Mouse (Mus musculus) liver, embryonic 11.5 days (tissue): Measurements from ENCODE around the gene Ppp6r1. TPM values are rescaled to one million over a fixed set of nuclear protein-coding genes. Genes with fewer than 3 reads are reported as not detected.

Experiments used
- ATAC-seq: fragments of 200-750 bp; cut with Nextera tagmentation; replicated peaks from 2 replicates; pipeline ENCODE4 v1.8.0; 2017; ENCODE audit warnings: moderate number of reproducible peaks, mild to moderate bottlenecking, moderate TSS enrichment, moderate library complexity; ENCODE audit not compliant: low FRiP score
- DNase-seq: peaks from one replicate; pipeline ENCODE4 v3.0.0-alpha.2; 2017; ENCODE audit warnings: low spot score
- H3K27ac ChIP-seq: fragments of 300-500 bp; sonication (generic); 2 replicates; pipeline ENCODE4 v1.5.1; 2014; ENCODE audit warnings: mild to moderate bottlenecking, low read depth, low read length, control low read depth
- H3K27me3 ChIP-seq: fragments of 300-500 bp; sonication (generic); replicated peaks from 2 replicates; pipeline ENCODE4 v1.6.1; 2014; ENCODE audit warnings: low read length, mixed read lengths; ENCODE audit not compliant: control insufficient read depth, insufficient read depth
- H3K36me3 ChIP-seq: fragments of 300-500 bp; sonication (generic); 2 replicates; pipeline ENCODE4 v1.6.1; 2014; ENCODE audit warnings: mild to moderate bottlenecking, low read length, moderate library complexity, mixed read lengths; ENCODE audit not compliant: control insufficient read depth, insufficient read depth
- H3K4me1 ChIP-seq: fragments of 300-500 bp; sonication (generic); replicated peaks from 2 replicates; pipeline ENCODE4 v1.6.1; 2014; ENCODE audit warnings: low read length, mixed read lengths; ENCODE audit not compliant: control insufficient read depth, insufficient read depth
- H3K4me2 ChIP-seq: fragments of 300-500 bp; sonication (generic); 2 replicates; pipeline ENCODE4 v1.6.1; 2014; ENCODE audit warnings: mild to moderate bottlenecking, control low read depth, moderate library complexity
- H3K4me3 ChIP-seq: fragments of 300-500 bp; sonication (generic); 2 replicates; pipeline ENCODE4 v1.5.1; 2014; ENCODE audit warnings: low read depth, low read length, control low read depth
- H3K9ac ChIP-seq: fragments of 300-500 bp; sonication (generic); 2 replicates; pipeline ENCODE4 v1.6.1; 2014; ENCODE audit warnings: low read depth, low read length, control low read depth
- H3K9me3 ChIP-seq: fragments of 300-500 bp; sonication (generic); 2 replicates; pipeline ENCODE4 v1.6.1; 2016; ENCODE audit warnings: low read length, inconsistent platforms, mixed read lengths; ENCODE audit not compliant: control insufficient read depth
- WGBS: fragments of 180-500 bp; shearing (Covaris S2); extraction: QIAGEN DNeasy Blood & Tissue Kit; methylation state at CpG from one replicate; pipeline ENCODE4 v1.1.7; 2014; 5-methylcytosine and 5-hydroxymethylcytosine counted together
- polyA plus RNA-seq: library from polyadenylated mRNA; unstranded; fragments of >200 nt; fragmentation: Nextera tagmentation; extraction: Ambion mirVana; gene quantifications from 2 replicates; pipeline ENCODE4 v1.2.1, GENCODE M21; 2014

The Ppp6r1 gene
- polyA plus RNA-seq, 1 experiment from 2014 or later: 6.6 TPM

DNA sequence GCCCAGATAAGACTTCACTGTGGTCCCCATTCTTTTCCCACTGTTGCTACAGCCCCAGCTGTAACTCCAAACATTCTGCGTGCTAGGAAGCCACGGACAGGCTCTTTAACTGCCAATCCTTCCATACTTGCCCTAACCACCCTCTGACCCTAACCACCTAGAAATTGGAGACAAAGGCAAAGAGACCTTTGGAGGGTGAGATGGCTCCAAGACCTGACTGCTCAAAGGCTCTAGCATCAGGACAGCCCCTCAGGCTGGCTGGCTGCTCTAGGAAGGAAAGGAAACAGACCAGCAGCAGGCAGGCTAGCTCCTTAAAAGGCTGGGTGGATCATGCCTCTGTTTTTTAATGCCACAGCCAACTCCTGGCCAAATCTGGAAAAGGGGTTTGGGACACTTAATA is 4.6 kb downstream of the Ppp6r1 start:
- Histone ChIP-seq H3K4me1 (peaks cover 45% of the 10 kb centered on the region), H3K9ac (peak overlapping the region; percentile 49), H3K4me3 (no peak overlapping the region), H3K4me2 (peak overlapping the region; percentile 56), H3K9me3 (no peaks in the 10 kb centered on the region), H3K36me3 (peaks cover 11% of the 10 kb centered on the region), H3K27me3 (no peaks in the 10 kb centered on the region), H3K27ac (peak overlapping the region; percentile 57; the same call in 1 of the 2 replicates)
- 54% methylated on average over 2 of the region's 2 CpGs for WGBS
- DNase-seq (no peak), ATAC-seq (no peak)

DNA sequence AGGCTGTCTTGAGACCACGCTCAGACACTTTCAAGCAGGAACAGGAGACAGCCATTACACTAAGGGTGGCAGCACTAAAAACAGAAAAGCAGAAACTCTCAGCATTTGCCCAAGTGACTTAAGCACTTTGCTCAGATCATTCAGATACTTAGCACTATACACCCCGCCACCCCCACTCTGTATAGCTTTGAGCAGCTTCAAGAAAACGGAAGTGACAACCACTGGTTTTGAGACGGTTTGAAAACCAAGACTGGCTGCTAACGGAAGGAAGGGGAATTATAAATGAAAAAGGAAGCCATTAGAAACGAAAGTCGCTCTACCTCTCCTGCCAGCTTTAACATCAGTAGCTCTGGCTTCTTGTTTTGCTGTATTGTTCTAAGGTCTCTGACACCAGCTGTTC is 5.0 kb downstream of the Ppp6r1 start:
- ATAC-seq (no peak), DNase-seq (no peak)
- Histone ChIP-seq H3K9me3 (no peaks in the 10 kb centered on the region), H3K9ac (peak overlapping the region; percentile 49), H3K4me1 (peaks cover 45% of the 10 kb centered on the region), H3K27me3 (no peaks in the 10 kb centered on the region), H3K36me3 (peaks cover 11% of the 10 kb centered on the region), H3K4me2 (peak overlapping the region; percentile 56), H3K4me3 (no peak overlapping the region), H3K27ac (peak overlapping the region; percentile 57; the same call in 1 of the 2 replicates)
- 48% methylated on average over 7 of the region's 7 CpGs for WGBS

DNA sequence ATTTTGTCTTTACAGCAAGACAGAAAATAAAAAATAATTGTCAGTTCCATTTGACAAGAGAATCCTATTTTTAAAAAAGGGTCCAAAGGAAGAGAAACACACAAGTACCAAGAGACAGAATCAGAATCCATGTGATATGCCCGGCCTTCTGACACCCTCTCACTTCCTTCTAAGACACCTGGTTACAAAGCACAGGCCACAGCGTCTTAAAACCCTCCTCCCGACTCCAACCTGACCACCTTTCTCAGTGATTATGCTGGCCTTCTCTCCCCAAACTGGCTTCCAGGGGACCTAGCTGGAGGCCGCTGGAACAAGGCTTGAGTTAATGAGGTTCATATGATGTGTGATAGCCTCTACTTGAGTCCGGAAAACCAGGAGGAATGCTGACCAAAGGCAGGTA is 5.5 kb downstream of the Ppp6r1 start:
- Histone ChIP-seq H3K36me3 (peaks cover 11% of the 10 kb centered on the region), H3K27ac (peak overlapping the region; percentile 53; the same call in 1 of the 2 replicates), H3K9me3 (no peaks in the 10 kb centered on the region), H3K4me1 (peaks cover 45% of the 10 kb centered on the region), H3K4me3 (no peak overlapping the region), H3K9ac (peak overlapping the region; percentile 20; the same call in 1 of the 2 replicates), H3K4me2 (peak overlapping the region; percentile 56), H3K27me3 (no peaks in the 10 kb centered on the region)
- DNase-seq: no peak
- ATAC-seq: no peak
- 66% methylated on average over 5 of the region's 5 CpGs for WGBS

DNA sequence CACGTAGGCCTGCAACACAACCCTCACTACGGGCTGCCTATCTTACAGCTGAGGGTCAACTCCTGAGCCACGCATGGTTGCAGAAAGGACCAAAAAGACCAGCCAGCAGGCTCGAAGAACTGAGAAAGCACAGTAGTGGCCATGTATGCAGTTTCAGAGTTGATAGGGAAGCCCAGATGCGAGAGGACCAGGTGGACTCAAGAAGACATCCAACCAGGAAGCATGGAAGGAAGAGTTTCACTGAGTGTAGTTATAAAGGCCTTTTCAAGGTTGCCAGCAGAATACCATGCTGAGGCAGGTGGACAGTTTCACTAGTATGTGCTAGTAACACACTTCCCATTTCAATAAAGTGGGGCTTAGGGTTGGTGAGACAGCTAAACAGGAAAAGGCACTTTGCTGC is 6.1 kb downstream of the Ppp6r1 start:
- Histone ChIP-seq H3K27me3 (no peaks in the 10 kb centered on the region), H3K4me2 (no peak overlapping the region), H3K4me1 (peaks cover 49% of the 10 kb centered on the region), H3K36me3 (peaks cover 11% of the 10 kb centered on the region), H3K27ac (no peak overlapping the region; the same call in 1 of the 2 replicates), H3K4me3 (no peak overlapping the region), H3K9me3 (no peaks in the 10 kb centered on the region), H3K9ac (no peak overlapping the region)
- ATAC-seq (no peak), DNase-seq (no peak)
- WGBS: 70% methylated on average over 5 of the region's 5 CpGs

DNA sequence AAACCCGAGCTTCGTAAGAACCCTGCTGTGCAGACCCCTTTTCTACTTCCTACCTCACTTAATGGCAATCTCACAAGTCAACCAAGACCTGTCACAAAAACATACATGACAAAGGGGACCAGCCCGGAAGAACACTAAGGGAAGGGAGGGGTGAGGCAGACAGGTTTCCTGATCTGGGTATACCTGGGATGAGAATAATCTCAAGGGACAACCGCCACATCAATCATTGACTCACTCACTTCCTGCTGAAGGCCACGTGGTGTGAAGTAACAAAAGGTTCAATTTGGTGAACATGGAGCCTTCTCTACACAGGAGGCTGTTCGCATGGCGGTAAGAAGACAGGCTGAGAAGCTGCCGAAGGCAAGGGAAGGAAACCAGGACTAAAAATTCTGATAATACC is 7.2 kb downstream of the Ppp6r1 start:
- Histone ChIP-seq H3K4me3 (no peak overlapping the region), H3K9ac (no peak overlapping the region), H3K4me2 (no peak overlapping the region), H3K36me3 (peaks cover 18% of the 10 kb centered on the region), H3K4me1 (peaks cover 45% of the 10 kb centered on the region), H3K27ac (no peak overlapping the region), H3K9me3 (no peaks in the 10 kb centered on the region), H3K27me3 (no peaks in the 10 kb centered on the region)
- no peak for DNase-seq
- WGBS: 68% methylated on average over 8 of the region's 8 CpGs
- ATAC-seq: no peak

DNA sequence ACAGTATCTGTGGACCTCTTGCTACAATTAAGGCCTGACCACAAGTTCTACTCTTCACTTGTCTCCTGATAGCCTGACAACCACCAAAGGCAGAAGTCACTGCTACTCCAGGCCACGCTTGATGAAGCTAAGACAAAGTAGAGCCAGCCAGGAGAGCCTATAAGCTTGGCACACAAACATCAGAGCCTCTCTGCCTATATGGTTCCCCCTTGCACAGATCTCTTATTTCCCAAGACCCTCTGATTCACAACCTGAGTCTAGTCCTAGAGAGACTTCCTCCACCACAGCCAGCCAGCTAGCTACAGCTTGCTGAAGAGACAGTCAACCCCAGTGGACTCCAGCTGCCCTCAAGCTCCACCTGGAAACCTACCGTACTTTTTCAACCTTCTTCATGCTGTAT is 10.8 kb downstream of the Ppp6r1 start:
- H3K9ac ChIP-seq: 0 out of 2 replicates have a peak overlapping the region, but pooled peaks have one; percentile 40
- H3K4me3 ChIP-seq: no peak overlapping the region
- H3K36me3 ChIP-seq: peaks cover 36% of the 10 kb centered on the region
- peaks cover 32% of the 10 kb centered on the region for H3K4me1 ChIP-seq
- DNase-seq: no peak
- no peak overlapping the region; the same call in 1 of the 2 replicates for H3K27ac ChIP-seq
- H3K9me3 ChIP-seq: no peaks in the 10 kb centered on the region
- WGBS: 87% methylated on average over 2 of the region's 2 CpGs
- no peaks in the 10 kb centered on the region for H3K27me3 ChIP-seq
- no peak for ATAC-seq
- no peak overlapping the region for H3K4me2 ChIP-seq

DNA sequence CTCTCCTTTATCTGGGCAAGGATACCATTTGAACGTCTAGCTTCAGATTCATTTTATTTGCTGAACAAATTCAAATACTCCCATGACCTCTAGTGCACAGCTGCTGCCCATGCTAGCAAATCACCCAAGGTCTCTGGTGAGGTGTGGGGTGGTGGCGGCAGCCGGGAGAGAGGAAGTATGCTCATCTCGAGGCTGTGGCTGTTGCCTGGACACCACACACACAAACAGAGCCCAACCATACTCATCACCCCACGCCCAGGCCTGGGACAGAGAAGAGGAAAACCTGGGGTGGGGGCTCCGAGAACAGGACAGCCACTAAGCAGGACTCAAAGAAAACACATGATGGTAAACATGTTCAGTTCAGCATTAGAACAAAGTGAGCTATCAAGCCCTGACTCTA is 11.5 kb downstream of the Ppp6r1 start:
- H3K9ac ChIP-seq: peak overlapping the region; percentile 14; the same call in 1 of the 2 replicates

DNA sequence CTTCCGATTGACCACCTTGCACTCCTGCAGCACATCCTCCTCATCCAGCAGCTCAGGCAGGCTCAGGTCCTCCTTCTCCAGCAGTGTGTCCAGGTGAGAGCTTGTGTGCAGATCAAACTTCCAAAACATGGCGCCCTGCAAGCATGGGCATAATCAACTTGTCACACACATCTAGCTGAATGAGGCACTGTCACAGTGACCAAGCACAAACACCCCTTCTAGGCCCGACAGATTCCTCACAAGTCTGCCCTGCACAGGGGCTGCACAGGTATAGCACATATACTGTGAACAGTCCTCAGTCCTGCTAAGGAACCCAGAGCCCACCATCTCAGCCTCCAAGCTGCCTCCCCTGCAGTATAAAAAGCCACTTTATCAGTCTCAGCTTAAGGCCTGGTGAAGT is 12.0 kb downstream of the Ppp6r1 start:
- no peaks in the 10 kb centered on the region for H3K27me3 ChIP-seq
- 86% methylated on average over 3 of the region's 3 CpGs for WGBS
- no peak overlapping the region for H3K4me3 ChIP-seq
- H3K4me2 ChIP-seq: no peak overlapping the region
- ATAC-seq (no peak), DNase-seq (no peak)
- peaks cover 41% of the 10 kb centered on the region for H3K36me3 ChIP-seq
- peaks cover 24% of the 10 kb centered on the region for H3K4me1 ChIP-seq
- no peaks in the 10 kb centered on the region for H3K9me3 ChIP-seq
- peak overlapping the region; percentile 14; the same call in 1 of the 2 replicates for H3K9ac ChIP-seq
- H3K27ac ChIP-seq: no peak overlapping the region; the same call in 1 of the 2 replicates

More for the DNA sequence above, 11.5 kb downstream of the Ppp6r1 start:
- no peaks in the 10 kb centered on the region for H3K9me3 ChIP-seq
- ATAC-seq: peak; percentile 56; the same call in 1 of the 2 replicates
- H3K4me1 ChIP-seq: peaks cover 26% of the 10 kb centered on the region
- H3K27me3 ChIP-seq: no peaks in the 10 kb centered on the region
- no peak overlapping the region for H3K4me2 ChIP-seq
- peak overlapping the region; percentile 25; the same call in 1 of the 2 replicates for H3K27ac ChIP-seq
- H3K4me3 ChIP-seq: no peak overlapping the region
- peaks cover 37% of the 10 kb centered on the region for H3K36me3 ChIP-seq
- WGBS: 47% methylated on average over 6 of the region's 6 CpGs
- no peak for DNase-seq

DNA sequence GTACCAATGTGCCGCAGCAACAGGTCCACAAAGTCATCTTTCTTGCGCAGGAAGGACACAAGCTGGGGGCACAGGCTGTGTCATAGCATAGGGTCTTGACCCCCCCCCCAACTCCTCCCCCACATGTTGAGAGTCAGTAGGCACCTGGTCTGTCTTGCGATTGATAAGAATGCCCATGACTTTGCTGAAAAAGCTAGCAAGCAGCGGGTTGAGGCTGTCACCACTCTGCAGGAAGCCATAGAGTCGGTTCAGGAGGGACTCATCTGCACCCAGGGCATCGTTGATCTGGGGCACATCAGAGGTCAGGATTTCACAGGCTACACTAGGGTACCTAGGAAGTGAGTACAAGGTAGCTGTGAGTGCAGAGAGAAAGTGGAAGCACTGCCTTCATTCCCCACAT is 15.6 kb downstream of the Ppp6r1 start:
- no peak overlapping the region for H3K4me3 ChIP-seq
- ATAC-seq (peak; percentile 32; the same call in 1 of the 2 replicates), DNase-seq (no peak)
- peaks cover 23% of the 10 kb centered on the region for H3K4me1 ChIP-seq
- H3K9me3 ChIP-seq: no peaks in the 10 kb centered on the region
- H3K27me3 ChIP-seq: no peaks in the 10 kb centered on the region
- WGBS: 59% methylated on average over 6 of the region's 6 CpGs
- H3K27ac ChIP-seq: 0 out of 2 replicates have a peak overlapping the region, but pooled peaks have one; percentile 9
- H3K36me3 ChIP-seq: peaks cover 59% of the 10 kb centered on the region
- no peak overlapping the region for H3K4me2 ChIP-seq
- H3K9ac ChIP-seq: no peak overlapping the region
